Mouse (Mus musculus): ENCODE measurements at regions not wholly inside any gene's neighbourhood (a gene's known extent, or its start where the extent isn't known, plus 50 kb on each side); places are given as distances from the start of the nearest gene placed in this dataset.

- ATAC-seq (ENCODE audit: low FRiP score, low TSS enrichment): no peak
- TF ChIP-seq CTCF (IDR thresholded peaks at IDR 0.05; ENCODE audit: low read depth): no peak
- no peak for TF ChIP-seq EP300 (optimal IDR thresholded peaks at IDR 0.05)
Observed at GRCm38 (mm10) chr12:107559191-107559590, 70.8 kb downstream of the 3110018I06Rik start.

GRCm38 (mm10) chr12:107560100-107560499, 71.7 kb downstream of the 3110018I06Rik start:
- Histone ChIP-seq H3K4me1 (replicated peaks; ENCODE audit: control insufficient read depth, insufficient read depth) (no peaks in the 10 kb centered on the region), H3K27ac (replicated peaks) (no peak overlapping the region), H3K36me3 (ENCODE audit: control insufficient read depth, insufficient read depth, low read length) (no peaks in the 10 kb centered on the region), H3K9me3 (ENCODE audit: control insufficient read depth, low read length) (no peaks in the 10 kb centered on the region), H3K9ac (ENCODE audit: low read length) (no peak overlapping the region), H3K27me3 (ENCODE audit: control insufficient read depth, insufficient read depth, low read length) (no peaks in the 10 kb centered on the region), H3K4me2 (replicated peaks; ENCODE audit: low read depth) (no peak overlapping the region), H3K4me3 (ENCODE audit: low read depth, low read length) (no peak overlapping the region)
- TF ChIP-seq CTCF (IDR thresholded peaks at IDR 0.05; ENCODE audit: low read depth): no peak
- no peak for TF ChIP-seq EP300 (optimal IDR thresholded peaks at IDR 0.05)
- DNase-seq (ENCODE audit: low spot score) (no peak), ATAC-seq (ENCODE audit: low FRiP score, low TSS enrichment) (no peak)

More at GRCm38 (mm10) chr12:107559191-107559590, 70.8 kb downstream of the 3110018I06Rik start:
- H3K9ac ChIP-seq (ENCODE audit: low read length): no peak overlapping the region
- H3K27ac ChIP-seq (replicated peaks): no peak overlapping the region
- 88% methylated on average over 4 of the region's 4 CpGs for WGBS
- no peak for DNase-seq (ENCODE audit: low spot score)
- H3K4me3 ChIP-seq (ENCODE audit: low read depth, low read length): no peak overlapping the region
- H3K9me3 ChIP-seq (ENCODE audit: control insufficient read depth, low read length): no peaks in the 10 kb centered on the region
- H3K36me3 ChIP-seq (ENCODE audit: control insufficient read depth, insufficient read depth, low read length): no peaks in the 10 kb centered on the region
- no peak overlapping the region for H3K4me2 ChIP-seq (replicated peaks; ENCODE audit: low read depth)
- no peaks in the 10 kb centered on the region for H3K27me3 ChIP-seq (ENCODE audit: control insufficient read depth, insufficient read depth, low read length)
- no peaks in the 10 kb centered on the region for H3K4me1 ChIP-seq (replicated peaks; ENCODE audit: control insufficient read depth, insufficient read depth)

- H3K4me1 ChIP-seq (replicated peaks; ENCODE audit: control insufficient read depth, insufficient read depth): no peaks in the 10 kb centered on the region
- TF ChIP-seq CTCF (IDR thresholded peaks at IDR 0.05; ENCODE audit: low read depth) (no peak), EP300 (optimal IDR thresholded peaks at IDR 0.05) (no peak)
- no peaks in the 10 kb centered on the region for H3K9me3 ChIP-seq (ENCODE audit: control insufficient read depth, low read length)
- ATAC-seq (ENCODE audit: low FRiP score, low TSS enrichment) (no peak), DNase-seq (ENCODE audit: low spot score) (no peak)
- no peak overlapping the region for H3K4me2 ChIP-seq (replicated peaks; ENCODE audit: low read depth)
- WGBS: 70% methylated on average over 4 of the region's 4 CpGs
- no peaks in the 10 kb centered on the region for H3K27me3 ChIP-seq (ENCODE audit: control insufficient read depth, insufficient read depth, low read length)
- H3K4me3 ChIP-seq (ENCODE audit: low read depth, low read length): no peak overlapping the region
- H3K36me3 ChIP-seq (ENCODE audit: control insufficient read depth, insufficient read depth, low read length): no peaks in the 10 kb centered on the region
- H3K27ac ChIP-seq (replicated peaks): no peak overlapping the region
- no peak overlapping the region for H3K9ac ChIP-seq (ENCODE audit: low read length)
Observed at GRCm38 (mm10) chr12:107572586-107572985, 84.2 kb downstream of the 3110018I06Rik start.

- Histone ChIP-seq H3K4me2 (replicated peaks; ENCODE audit: low read depth) (no peak overlapping the region), H3K36me3 (ENCODE audit: control insufficient read depth, insufficient read depth, low read length) (no peaks in the 10 kb centered on the region), H3K9me3 (ENCODE audit: control insufficient read depth, low read length) (no peaks in the 10 kb centered on the region), H3K4me1 (replicated peaks; ENCODE audit: control insufficient read depth, insufficient read depth) (no peaks in the 10 kb centered on the region), H3K27me3 (ENCODE audit: control insufficient read depth, insufficient read depth, low read length) (no peaks in the 10 kb centered on the region), H3K27ac (replicated peaks) (no peak overlapping the region), H3K4me3 (ENCODE audit: low read depth, low read length) (no peak overlapping the region), H3K9ac (ENCODE audit: low read length) (no peak overlapping the region)
- 53% methylated on average over 5 of the region's 5 CpGs for WGBS
- no peak for TF ChIP-seq CTCF (IDR thresholded peaks at IDR 0.05; ENCODE audit: low read depth)
- no peak for TF ChIP-seq EP300 (optimal IDR thresholded peaks at IDR 0.05)
- DNase-seq (ENCODE audit: low spot score) (no peak), ATAC-seq (ENCODE audit: low FRiP score, low TSS enrichment) (no peak)
Observed at GRCm38 (mm10) chr12:107579508-107579907, 91.1 kb downstream of the 3110018I06Rik start.

- Histone ChIP-seq H3K9me3 (ENCODE audit: control insufficient read depth, low read length) (no peaks in the 10 kb centered on the region), H3K4me1 (replicated peaks; ENCODE audit: control insufficient read depth, insufficient read depth) (no peaks in the 10 kb centered on the region), H3K27me3 (ENCODE audit: control insufficient read depth, insufficient read depth, low read length) (no peaks in the 10 kb centered on the region), H3K9ac (ENCODE audit: low read length) (no peak overlapping the region), H3K27ac (replicated peaks) (no peak overlapping the region), H3K4me2 (replicated peaks; ENCODE audit: low read depth) (no peak overlapping the region), H3K4me3 (ENCODE audit: low read depth, low read length) (no peak overlapping the region), H3K36me3 (ENCODE audit: control insufficient read depth, insufficient read depth, low read length) (no peaks in the 10 kb centered on the region)
- no peak for DNase-seq (ENCODE audit: low spot score)
- WGBS: 37% methylated on average over 11 of the region's 11 CpGs
- ATAC-seq (ENCODE audit: low FRiP score, low TSS enrichment): no peak
- TF ChIP-seq EP300 (optimal IDR thresholded peaks at IDR 0.05): no peak
- no peak for TF ChIP-seq CTCF (IDR thresholded peaks at IDR 0.05; ENCODE audit: low read depth)
Observed at GRCm38 (mm10) chr12:107583151-107583720, 94.8 kb downstream of the 3110018I06Rik start.

- Histone ChIP-seq H3K36me3 (ENCODE audit: control insufficient read depth, insufficient read depth, low read length) (no peaks in the 10 kb centered on the region), H3K4me1 (replicated peaks; ENCODE audit: control insufficient read depth, insufficient read depth) (no peaks in the 10 kb centered on the region), H3K4me2 (replicated peaks; ENCODE audit: low read depth) (no peak overlapping the region), H3K9ac (ENCODE audit: low read length) (no peak overlapping the region), H3K27me3 (ENCODE audit: control insufficient read depth, insufficient read depth, low read length) (no peaks in the 10 kb centered on the region), H3K27ac (replicated peaks) (no peak overlapping the region), H3K4me3 (ENCODE audit: low read depth, low read length) (no peak overlapping the region), H3K9me3 (ENCODE audit: control insufficient read depth, low read length) (no peaks in the 10 kb centered on the region)
- ATAC-seq (ENCODE audit: low FRiP score, low TSS enrichment) (no peak), DNase-seq (ENCODE audit: low spot score) (no peak)
- no peak for TF ChIP-seq CTCF (IDR thresholded peaks at IDR 0.05; ENCODE audit: low read depth)
- no peak for TF ChIP-seq EP300 (optimal IDR thresholded peaks at IDR 0.05)
- 67% methylated on average over 9 of the region's 9 CpGs for WGBS
Observed at GRCm38 (mm10) chr12:107585696-107586225, 97.3 kb downstream of the 3110018I06Rik start.

Data from stomach, postnatal 0 days (tissue).